Mouse (Mus musculus): ENCODE results near the gene Grk2. TPM values are rescaled to one million over a fixed set of nuclear protein-coding genes. Genes with fewer than 3 reads are reported as not detected.

The Grk2 gene
- polyA plus RNA-seq, 1 experiment from 2014 or later = 11.9 TPM

- Histone ChIP-seq H3K36me3 (replicated peaks; ENCODE audit: insufficient read depth, low read length) (peaks cover 30% of the 10 kb centered on the region), H3K9me3 (ENCODE audit: low read length) (no peaks in the 10 kb centered on the region), H3K4me1 (ENCODE audit: insufficient read depth) (peaks cover 33% of the 10 kb centered on the region), H3K4me3 (ENCODE audit: low read depth, low read length) (peak overlapping the region; percentile 61), H3K27ac (ENCODE audit: low read depth) (peak overlapping the region; percentile 86), H3K4me2 (ENCODE audit: low read depth, low read length) (peak overlapping the region; percentile 88), H3K27me3 (ENCODE audit: insufficient read depth, low read length) (no peaks in the 10 kb centered on the region), H3K9ac (replicated peaks) (peak overlapping the region; percentile 72)
- ATAC-seq = no peak
- WGBS (ENCODE audit: insufficient replicate concordance) = 0% methylated on average over 4 of the region's 4 CpGs
- peak; percentile 63 for DNase-seq
- no peak for TF ChIP-seq CTCF (IDR thresholded peaks at IDR 0.05; ENCODE audit: low read depth)
- no peak for TF ChIP-seq EP300 (IDR thresholded peaks at IDR 0.05; ENCODE audit: low read depth)
Measured at GRCm38 (mm10) chr19:4332653-4333052, 26.6 kb upstream of the Grk2 start.

DNA sequence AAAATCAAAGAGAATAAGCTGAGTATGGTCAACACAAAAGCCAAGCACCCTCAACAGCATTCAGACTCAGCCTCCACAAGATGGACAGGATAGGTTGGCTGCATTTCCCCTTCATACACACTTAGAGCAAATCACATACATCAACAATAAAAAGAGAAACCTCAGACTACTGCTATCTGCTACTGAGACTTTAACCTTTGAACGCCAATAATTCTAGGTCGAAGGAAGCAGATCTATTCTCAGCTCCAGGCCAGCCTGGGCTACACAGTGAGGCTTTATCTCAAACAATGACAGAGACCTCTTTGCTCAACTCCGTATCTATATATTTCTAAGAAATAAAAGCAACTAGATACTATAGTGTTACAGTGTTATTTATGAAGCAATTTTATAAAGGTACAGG, 25.3 kb upstream of the Grk2 start:
- peaks cover 33% of the 10 kb centered on the region for H3K4me1 ChIP-seq (ENCODE audit: insufficient read depth)
- no peak overlapping the region for H3K4me3 ChIP-seq (ENCODE audit: low read depth, low read length)
- DNase-seq = no peak
- no peak for ATAC-seq
- no peak overlapping the region for H3K9ac ChIP-seq (replicated peaks)
- no peaks in the 10 kb centered on the region for H3K27me3 ChIP-seq (ENCODE audit: insufficient read depth, low read length)
- peaks cover 41% of the 10 kb centered on the region for H3K36me3 ChIP-seq (replicated peaks; ENCODE audit: insufficient read depth, low read length)
- H3K27ac ChIP-seq (ENCODE audit: low read depth) = 0 out of 2 replicates have a peak overlapping the region, but pooled peaks have one; percentile 39
- 54% methylated on average over 3 of the region's 3 CpGs for WGBS (ENCODE audit: insufficient replicate concordance)
- peak overlapping the region; percentile 12; the same call in 1 of the 2 replicates for H3K4me2 ChIP-seq (ENCODE audit: low read depth, low read length)
- no peak for TF ChIP-seq EP300 (IDR thresholded peaks at IDR 0.05; ENCODE audit: low read depth)
- no peak for TF ChIP-seq CTCF (IDR thresholded peaks at IDR 0.05; ENCODE audit: low read depth)
- no peaks in the 10 kb centered on the region for H3K9me3 ChIP-seq (ENCODE audit: low read length)

DNA sequence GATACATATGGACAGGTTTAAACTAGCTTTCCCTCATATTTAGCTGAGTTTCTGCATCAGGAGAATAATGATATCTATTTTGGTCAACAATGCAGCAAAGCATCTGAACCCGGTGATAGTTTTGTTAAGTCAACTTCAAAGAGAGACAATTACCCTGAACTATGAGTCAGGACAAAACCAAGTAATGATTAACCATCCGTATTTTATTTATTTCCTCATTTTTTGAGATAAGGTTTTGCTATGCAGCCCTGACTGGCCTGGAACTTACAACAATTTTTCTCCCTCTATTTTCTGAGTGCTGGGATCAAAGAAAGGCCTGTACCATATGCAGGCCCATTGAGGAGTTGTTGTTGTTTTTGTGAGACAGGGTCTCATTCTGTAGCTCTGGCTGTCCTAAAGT, 24.6 kb upstream of the Grk2 start:
- H3K27ac ChIP-seq (ENCODE audit: low read depth) = no peak overlapping the region; the same call in 1 of the 2 replicates
- WGBS (ENCODE audit: insufficient replicate concordance) = 57% methylated on average over 2 of the region's 2 CpGs
- no peak overlapping the region for H3K4me2 ChIP-seq (ENCODE audit: low read depth, low read length)

GRCm38 (mm10) chr19:4328737-4329304, 22.8 kb upstream of the Grk2 start:
- Histone ChIP-seq H3K27me3 (ENCODE audit: insufficient read depth, low read length) (no peaks in the 10 kb centered on the region), H3K9me3 (ENCODE audit: low read length) (no peaks in the 10 kb centered on the region), H3K27ac (ENCODE audit: low read depth) (no peak overlapping the region), H3K9ac (replicated peaks) (no peak overlapping the region), H3K4me1 (ENCODE audit: insufficient read depth) (peaks cover 26% of the 10 kb centered on the region), H3K36me3 (replicated peaks; ENCODE audit: insufficient read depth, low read length) (peaks cover 65% of the 10 kb centered on the region), H3K4me3 (ENCODE audit: low read depth, low read length) (no peak overlapping the region), H3K4me2 (ENCODE audit: low read depth, low read length) (no peak overlapping the region)
- no peak for ATAC-seq
- TF ChIP-seq CTCF (IDR thresholded peaks at IDR 0.05; ENCODE audit: low read depth) (no peak), EP300 (IDR thresholded peaks at IDR 0.05; ENCODE audit: low read depth) (no peak)
- DNase-seq = no peak
- WGBS (ENCODE audit: insufficient replicate concordance) = 87% methylated on average over 8 of the region's 8 CpGs

More for the DNA sequence above, 24.6 kb upstream of the Grk2 start:
- no peaks in the 10 kb centered on the region for H3K27me3 ChIP-seq (ENCODE audit: insufficient read depth, low read length)
- no peaks in the 10 kb centered on the region for H3K9me3 ChIP-seq (ENCODE audit: low read length)
- DNase-seq = no peak
- H3K4me1 ChIP-seq (ENCODE audit: insufficient read depth) = peaks cover 33% of the 10 kb centered on the region
- H3K4me3 ChIP-seq (ENCODE audit: low read depth, low read length) = no peak overlapping the region
- ATAC-seq = no peak
- TF ChIP-seq CTCF (IDR thresholded peaks at IDR 0.05; ENCODE audit: low read depth) = no peak
- TF ChIP-seq EP300 (IDR thresholded peaks at IDR 0.05; ENCODE audit: low read depth) = no peak
- H3K36me3 ChIP-seq (replicated peaks; ENCODE audit: insufficient read depth, low read length) = peaks cover 47% of the 10 kb centered on the region
- H3K9ac ChIP-seq (replicated peaks) = no peak overlapping the region

GRCm38 (mm10) chr19:4326881-4327280, 20.9 kb upstream of the Grk2 start:
- Histone ChIP-seq H3K36me3 (replicated peaks; ENCODE audit: insufficient read depth, low read length) (peaks cover 82% of the 10 kb centered on the region), H3K9ac (replicated peaks) (no peak overlapping the region), H3K4me3 (ENCODE audit: low read depth, low read length) (no peak overlapping the region), H3K27me3 (ENCODE audit: insufficient read depth, low read length) (no peaks in the 10 kb centered on the region), H3K9me3 (ENCODE audit: low read length) (no peaks in the 10 kb centered on the region), H3K4me1 (ENCODE audit: insufficient read depth) (peaks cover 8% of the 10 kb centered on the region), H3K4me2 (ENCODE audit: low read depth, low read length) (no peak overlapping the region), H3K27ac (ENCODE audit: low read depth) (no peak overlapping the region)
- 82% methylated on average over 1 of the region's 1 CpGs for WGBS (ENCODE audit: insufficient replicate concordance)
- TF ChIP-seq CTCF (IDR thresholded peaks at IDR 0.05; ENCODE audit: low read depth) (no peak), EP300 (IDR thresholded peaks at IDR 0.05; ENCODE audit: low read depth) (no peak)
- ATAC-seq = no peak
- no peak for DNase-seq

- WGBS (ENCODE audit: insufficient replicate concordance) = 82% methylated on average over 3 of the region's 3 CpGs
- DNase-seq = no peak
Measured at GRCm38 (mm10) chr19:4326106-4326505, 20.1 kb upstream of the Grk2 start.

More at GRCm38 (mm10) chr19:4326106-4326505, 20.1 kb upstream of the Grk2 start:
- Histone ChIP-seq H3K4me1 (ENCODE audit: insufficient read depth) (peaks cover under 1% of the 10 kb centered on the region), H3K9me3 (ENCODE audit: low read length) (no peaks in the 10 kb centered on the region), H3K27ac (ENCODE audit: low read depth) (no peak overlapping the region), H3K27me3 (ENCODE audit: insufficient read depth, low read length) (no peaks in the 10 kb centered on the region), H3K9ac (replicated peaks) (no peak overlapping the region), H3K36me3 (replicated peaks; ENCODE audit: insufficient read depth, low read length) (peaks cover 87% of the 10 kb centered on the region), H3K4me3 (ENCODE audit: low read depth, low read length) (no peak overlapping the region), H3K4me2 (ENCODE audit: low read depth, low read length) (no peak overlapping the region)
- no peak for TF ChIP-seq CTCF (IDR thresholded peaks at IDR 0.05; ENCODE audit: low read depth)
- TF ChIP-seq EP300 (IDR thresholded peaks at IDR 0.05; ENCODE audit: low read depth) = no peak
- ATAC-seq = no peak

Data from liver, postnatal 0 days (tissue).